Mouse (Mus musculus) cerebellum, postnatal 14 days (tissue): ENCODE measurements around the gene Hmx3.

Experiments used
- DNase-seq, 2 experiments: peaks; one replicate each; pipeline ENCODE4 v3.0.0; 2021; ENCODE audit warnings: mixed read lengths in 2 of 2

Hmx3 gene

GRCm38 (mm10) chr7:131556541-131557271, 14.0 kb downstream of the Hmx3 start:
- DNase-seq, result peak; percentile 39 to 43

GRCm38 (mm10) chr7:131557751-131558150, 15.1 kb downstream of the Hmx3 start:
- no peak for DNase-seq

DNA sequence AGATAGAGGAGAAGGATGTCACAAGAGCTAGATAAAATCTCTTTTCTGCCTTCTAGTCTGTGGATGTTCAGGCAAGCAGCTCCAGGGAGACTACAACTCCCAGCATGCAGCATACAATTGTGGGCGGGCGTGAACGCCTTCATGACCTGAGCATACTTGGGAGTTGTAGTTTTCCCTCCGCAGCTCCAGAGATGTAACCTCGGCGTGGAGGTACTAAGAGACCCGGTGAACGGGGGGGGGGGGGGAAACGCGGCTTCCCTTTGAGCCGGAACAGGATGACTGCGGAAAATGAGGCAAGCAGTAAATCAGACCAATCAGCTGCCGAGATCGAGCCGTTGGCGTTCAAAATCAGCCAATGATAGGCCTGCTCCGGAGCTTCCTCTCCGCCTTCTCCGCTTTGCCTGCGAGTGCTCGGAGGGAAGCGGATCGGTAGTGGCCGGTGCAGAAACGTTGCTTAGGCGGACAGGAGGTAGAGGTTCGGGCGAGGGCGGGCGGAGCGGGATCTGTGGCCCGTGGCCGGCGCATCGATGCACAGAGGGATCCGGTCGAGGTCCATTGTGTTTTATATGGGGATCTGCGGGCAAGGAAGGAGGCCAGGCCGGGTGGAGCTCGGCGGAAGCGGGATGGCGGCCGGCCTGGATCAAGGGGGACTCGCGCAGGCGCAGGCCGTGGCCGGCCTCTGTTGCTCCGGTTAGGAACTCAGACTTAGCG, 17.5 kb downstream of the Hmx3 start, which contains the start of gene Bub3:
Gene Bub3, plus strand, starts transcription at position 237 of the 711 bp plus-strand sequence.
- peak; percentile 91 to 94 for DNase-seq

DNA sequence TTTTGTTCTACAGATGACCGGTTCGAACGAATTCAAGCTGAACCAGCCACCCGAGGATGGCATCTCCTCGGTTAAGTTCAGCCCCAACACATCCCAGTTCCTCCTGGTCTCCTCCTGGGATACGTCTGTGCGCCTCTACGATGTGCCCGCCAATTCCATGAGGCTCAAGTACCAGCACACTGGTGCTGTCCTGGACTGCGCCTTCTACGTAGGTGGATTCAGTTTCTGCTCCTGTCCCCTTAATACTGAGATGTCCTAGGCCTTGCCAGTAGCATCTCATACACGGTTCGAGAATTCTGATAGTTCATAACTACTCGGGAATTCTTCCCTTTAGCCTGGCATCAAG, 18.0 kb downstream of the Hmx3 start:
- no peak for DNase-seq

DNA sequence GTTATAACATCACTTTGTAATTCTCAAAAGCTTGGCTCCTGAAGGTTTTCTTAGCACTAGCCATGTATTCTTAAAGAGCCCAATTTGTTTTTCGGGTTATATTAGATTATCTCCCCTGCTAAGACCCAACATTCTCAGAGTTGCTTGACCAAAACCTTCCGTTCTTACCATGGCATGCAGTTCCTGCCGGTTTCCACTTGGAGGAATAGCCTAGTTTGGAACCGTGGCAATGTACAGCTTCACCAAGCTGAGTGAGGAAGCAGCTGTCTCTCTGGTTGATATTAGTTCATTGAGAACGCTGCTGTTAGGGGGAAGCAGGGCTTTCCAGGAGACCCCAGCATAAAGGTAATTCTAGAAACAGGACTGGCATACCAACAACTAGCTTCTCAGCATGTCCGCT, 32.6 kb downstream of the Hmx3 start:
- no peak for DNase-seq

GRCm38 (mm10) chr7:131582178-131582577, 39.5 kb downstream of the Hmx3 start:
- DNase-seq, result no peak

GRCm38 (mm10) chr7:131585551-131585950, 42.9 kb downstream of the Hmx3 start:
- no peak for DNase-seq
